Mouse (Mus musculus) activated CD4-positive, CD25-positive, alpha-beta regulatory T cell, adult 4 months (primary cell): ENCODE data around the gene Atg4a. TPM values are rescaled to one million over a fixed set of nuclear protein-coding genes. Genes with fewer than 3 reads are reported as not detected.

Experiments used
- ATAC-seq: one replicate; pipeline ENCODE4 v1.8.0; 2017
- polyA plus RNA-seq, 2 experiments: library from polyadenylated mRNA; unstranded; fragments of 100-300 nt; shearing (Covaris generic); gene quantifications; one replicate each; pipeline ENCODE4 v1.2.1; 2017

The Atg4a gene
- polyA plus RNA-seq, 2 experiments from 2014 or later: 27.9 to 29.3 TPM

- ATAC-seq: no peak
Measured at GRCm38 (mm10) chrX:141160371-141160770, 203.7 kb downstream of the Atg4a start.

- no peak for ATAC-seq
Measured at GRCm38 (mm10) chrX:141165067-141165466, 208.4 kb downstream of the Atg4a start.

- ATAC-seq: no peak
Measured at GRCm38 (mm10) chrX:141175353-141175752, 218.6 kb downstream of the Atg4a start.

- ATAC-seq: no peak
Measured at GRCm38 (mm10) chrX:141195036-141195435, 238.3 kb downstream of the Atg4a start.

- ATAC-seq: no peak
Measured at GRCm38 (mm10) chrX:141198993-141199392, 242.3 kb downstream of the Atg4a start.

GRCm38 (mm10) chrX:141212802-141213201, 256.1 kb downstream of the Atg4a start:
- ATAC-seq: no peak

Other genes with a start within 250 kb of the Atg4a start
- under 1 TPM in 1 of 2 experiments, not detected in 1; 0.29 TPM for gene Tex13b, start 143.5 kb upstream of the Atg4a start, polyA plus RNA-seq
- gene Vsig1, start 49.3 kb upstream of the Atg4a start, polyA plus RNA-seq: not detected
- 10 to 100 TPM; 66.1 to 72.3 TPM for gene Psmd10, start 179 bp upstream of the Atg4a start, polyA plus RNA-seq